Mouse (Mus musculus) cerebellum, adult 11 months (tissue): ENCODE results near the gene Zfp423.
"Not testable (repeated sequence)": the region's sequence is repeated elsewhere in the genome, so short reads cannot be mapped to it uniquely, and the experiment has no call there.

Source experiments
- DNase-seq: peaks from one replicate; pipeline ENCODE4 v3.0.0; 2022

The Zfp423 gene

DNA sequence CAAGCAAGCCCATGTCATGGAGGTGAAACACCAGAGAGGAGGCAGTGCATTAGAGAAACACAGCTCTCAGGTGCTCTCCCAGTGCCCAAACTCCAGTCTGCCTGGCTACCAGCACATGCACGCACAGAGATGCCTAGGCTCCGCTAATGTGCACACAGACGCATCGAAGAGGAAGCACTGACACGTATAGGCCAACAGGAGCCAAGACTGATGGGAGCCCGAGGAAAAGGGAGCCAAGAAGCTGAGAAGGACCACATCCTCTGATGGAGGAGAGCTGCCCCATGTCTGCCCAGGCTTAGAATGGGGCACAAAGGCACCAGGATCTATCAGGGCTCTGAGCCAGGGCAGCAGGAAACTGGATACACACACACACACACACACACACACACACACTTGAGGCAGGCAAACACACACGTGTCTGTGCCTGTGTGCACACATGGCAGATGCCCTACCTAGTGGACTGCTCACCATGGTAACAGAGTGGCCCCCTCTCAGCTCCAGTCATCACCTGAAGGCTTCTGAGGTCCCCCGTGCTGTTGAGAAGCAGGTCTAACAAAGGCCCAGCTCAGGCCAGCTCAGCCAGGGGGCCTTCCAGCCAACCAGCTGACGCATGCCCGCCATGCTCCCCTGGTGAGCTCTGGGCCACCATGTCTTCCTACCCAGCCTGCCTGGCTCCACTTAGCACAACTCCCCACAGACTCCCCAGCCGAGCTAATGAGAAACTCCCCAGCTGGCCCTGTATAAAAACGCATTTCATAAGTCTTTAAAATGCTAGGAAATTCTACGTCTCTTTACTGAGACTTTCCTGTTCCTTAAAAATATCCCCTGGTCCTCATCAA lies 64.0 kb downstream of the Zfp423 start:
- no peak for DNase-seq

- no peak for DNase-seq
These were observed 65.1 kb downstream of the Zfp423 start for GRCm38 (mm10) chr8:87894287-87894686.

DNA sequence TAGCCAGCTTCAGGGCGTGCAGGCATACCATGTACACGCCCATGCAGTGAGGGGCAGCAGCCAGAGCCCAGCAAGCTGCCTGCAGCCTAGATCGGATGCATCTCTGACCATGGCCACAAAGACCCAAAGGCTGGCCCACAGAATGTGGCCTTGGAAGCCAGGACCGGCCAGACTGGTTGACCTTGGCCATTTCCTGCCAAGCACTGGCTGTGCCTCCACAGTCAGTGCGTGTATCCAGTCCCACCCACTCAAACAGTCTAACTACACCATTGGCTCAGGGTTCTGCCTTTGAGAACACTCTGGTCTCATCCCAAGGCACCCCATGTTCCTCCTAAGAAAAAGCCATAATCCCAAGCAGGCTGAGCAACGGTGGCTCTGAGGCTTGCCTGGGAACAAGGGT lies 65.8 kb downstream of the Zfp423 start:
- DNase-seq: no peak

- DNase-seq: no peak
These were observed 66.5 kb downstream of the Zfp423 start for GRCm38 (mm10) chr8:87892891-87893290.

- no peak for DNase-seq
These were observed 67.5 kb downstream of the Zfp423 start for GRCm38 (mm10) chr8:87891884-87892283.

GRCm38 (mm10) chr8:87887956-87888355 lies 71.4 kb downstream of the Zfp423 start:
- no peak for DNase-seq

DNA sequence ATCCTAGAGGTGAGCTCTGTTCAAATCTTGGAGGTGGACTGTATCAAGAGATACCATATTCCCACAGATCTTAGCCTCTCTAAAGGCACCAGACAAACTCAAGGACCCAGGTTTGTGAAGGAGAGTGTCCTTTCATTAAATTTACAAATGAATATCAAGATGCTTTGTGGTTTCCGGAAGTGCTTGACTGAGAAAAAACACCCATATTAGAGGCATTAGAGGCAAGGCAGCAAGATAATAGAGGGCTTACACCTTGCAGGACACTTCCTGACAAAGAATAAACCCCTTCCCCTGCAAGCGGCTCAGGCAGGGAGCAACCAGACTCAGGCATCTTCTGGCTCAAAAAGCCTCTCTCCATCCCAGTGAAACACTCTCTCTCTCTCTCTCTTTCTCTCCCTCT lies 78.3 kb downstream of the Zfp423 start:
- no peak for DNase-seq

- no peak for DNase-seq
These were observed 83.5 kb downstream of the Zfp423 start for GRCm38 (mm10) chr8:87875852-87876251.

DNA sequence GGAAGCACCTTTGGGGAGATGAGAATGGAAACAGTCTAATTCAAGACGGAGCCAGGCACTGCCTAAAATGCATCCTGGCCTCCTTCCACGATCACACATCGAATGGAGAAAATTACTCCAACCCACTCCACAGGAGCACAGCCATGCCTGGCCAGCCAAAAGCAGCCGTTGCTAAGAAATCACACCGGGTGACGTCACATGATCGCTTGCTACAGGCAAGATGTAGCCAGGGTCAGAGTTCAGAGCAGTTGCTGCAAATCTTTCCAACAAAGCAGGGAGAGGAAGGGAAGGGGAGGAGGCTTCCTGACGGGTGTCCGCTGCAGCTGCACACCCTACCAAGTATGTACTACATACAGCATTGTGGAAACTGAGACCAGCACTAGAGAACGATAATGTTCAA lies 83.9 kb downstream of the Zfp423 start:
- DNase-seq: no peak

DNA sequence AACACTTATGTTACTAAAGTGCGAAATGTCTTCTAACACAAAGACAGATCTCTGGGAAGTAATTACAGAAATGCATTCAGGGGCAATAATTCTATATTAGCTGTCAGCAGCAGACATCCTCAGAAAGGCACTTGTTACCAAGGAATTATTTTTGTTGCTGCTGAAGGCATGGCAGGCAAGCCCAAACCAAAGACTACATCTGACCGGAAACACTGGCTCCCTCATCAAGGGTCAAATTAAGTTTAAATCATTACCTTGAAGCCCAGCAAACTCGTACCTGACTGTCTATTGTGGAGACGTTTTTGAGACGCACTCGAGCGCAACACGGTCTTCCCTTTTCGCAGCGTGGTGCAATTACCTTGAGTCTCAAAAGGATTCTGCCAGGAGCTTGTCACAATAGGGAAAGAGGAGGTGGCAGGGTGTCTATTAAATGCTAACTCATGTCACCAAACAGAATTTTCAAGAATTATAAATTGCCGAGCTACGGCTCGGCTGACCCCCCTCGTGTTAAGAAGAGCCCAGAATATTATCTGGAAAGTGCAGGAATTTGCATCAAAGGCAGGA lies 86.3 kb downstream of the Zfp423 start:
- DNase-seq: no peak

- DNase-seq: no peak
These were observed 87.0 kb downstream of the Zfp423 start for GRCm38 (mm10) chr8:87872356-87872930.

DNA sequence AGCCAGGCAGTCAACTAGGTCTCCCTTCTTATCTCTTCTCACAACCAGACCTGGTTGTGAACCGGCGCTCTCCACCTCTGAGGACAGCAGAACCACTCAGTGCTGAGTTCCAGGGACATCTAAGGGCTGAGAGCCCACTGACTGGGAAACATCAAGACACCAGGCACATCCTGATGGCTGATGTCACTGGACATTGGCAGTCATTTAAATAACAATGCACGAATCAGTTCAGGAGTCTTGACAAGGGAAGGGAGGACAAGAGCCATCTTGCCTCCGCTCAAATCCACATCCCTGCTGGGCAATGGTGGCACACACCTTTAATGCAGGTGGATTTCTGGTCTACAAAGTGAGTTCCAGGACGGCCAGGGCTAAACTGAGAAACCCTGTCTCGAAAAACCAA lies 92.8 kb downstream of the Zfp423 start:
- DNase-seq: no peak

- DNase-seq: no peak
These were observed 95.2 kb downstream of the Zfp423 start for GRCm38 (mm10) chr8:87864236-87864635.

GRCm38 (mm10) chr8:87863128-87863527 lies 96.3 kb downstream of the Zfp423 start:
- DNase-seq: no peak

DNA sequence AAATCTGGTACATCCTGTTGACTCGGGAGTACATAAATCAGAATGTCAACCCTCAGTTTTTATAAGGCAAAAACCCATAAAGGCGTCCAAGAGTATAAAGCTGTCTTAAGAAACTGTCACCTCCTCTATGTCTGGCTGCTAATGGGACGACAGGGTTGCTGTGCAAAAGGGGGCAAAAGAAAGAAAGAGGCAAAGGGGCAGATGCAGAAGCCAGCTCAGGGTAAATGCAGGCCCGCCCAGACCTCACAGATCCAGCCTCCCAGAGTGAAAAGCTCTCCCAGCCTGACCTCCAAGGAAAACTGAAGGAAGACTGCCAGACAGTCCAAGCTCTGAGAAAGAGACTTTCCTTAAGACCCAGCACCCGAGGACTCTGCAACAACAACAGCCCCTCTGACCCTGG lies 97.7 kb downstream of the Zfp423 start:
- no peak for DNase-seq

GRCm38 (mm10) chr8:87860905-87861304 lies 98.5 kb downstream of the Zfp423 start:
- DNase-seq: no peak

DNA sequence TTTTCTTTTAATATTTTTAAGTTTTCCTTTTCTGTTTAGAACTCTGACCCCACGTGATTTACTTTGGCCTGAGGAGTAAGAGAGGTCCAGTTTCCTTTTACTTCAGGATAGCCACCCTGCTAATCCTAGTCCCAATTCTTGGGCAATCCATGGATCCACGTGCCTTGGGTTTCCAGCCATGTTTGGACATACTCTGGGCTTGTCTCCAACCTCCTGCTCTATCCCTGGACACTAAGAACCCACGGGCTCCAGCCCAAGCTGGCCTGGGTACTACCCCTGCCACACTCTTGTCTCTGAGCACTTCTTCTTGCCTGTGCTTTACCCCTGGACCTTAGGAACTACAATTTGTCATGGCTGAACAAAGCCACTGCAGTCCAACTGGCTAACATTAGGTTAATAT lies 107.5 kb downstream of the Zfp423 start:
- DNase-seq: no peak

DNA sequence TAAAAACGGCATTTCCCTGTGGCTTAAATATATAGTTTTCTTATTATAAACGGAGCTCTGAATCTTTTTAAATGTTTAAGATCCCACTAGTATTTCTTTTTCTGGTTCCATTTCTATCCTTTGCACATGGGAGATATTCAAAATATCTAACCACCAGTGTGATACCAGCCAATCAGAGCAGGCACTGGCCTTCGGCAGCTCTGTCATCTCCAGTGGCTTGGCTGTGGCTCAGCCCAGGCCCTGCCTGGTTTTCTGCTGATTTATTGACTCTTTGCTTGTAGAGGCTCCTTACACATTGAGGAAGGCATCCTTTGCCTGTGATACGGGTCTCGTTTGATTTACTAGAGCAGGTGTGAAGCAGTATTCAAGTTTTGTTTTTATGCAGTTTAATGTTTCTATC lies 108.0 kb downstream of the Zfp423 start:
- no peak for DNase-seq

DNA sequence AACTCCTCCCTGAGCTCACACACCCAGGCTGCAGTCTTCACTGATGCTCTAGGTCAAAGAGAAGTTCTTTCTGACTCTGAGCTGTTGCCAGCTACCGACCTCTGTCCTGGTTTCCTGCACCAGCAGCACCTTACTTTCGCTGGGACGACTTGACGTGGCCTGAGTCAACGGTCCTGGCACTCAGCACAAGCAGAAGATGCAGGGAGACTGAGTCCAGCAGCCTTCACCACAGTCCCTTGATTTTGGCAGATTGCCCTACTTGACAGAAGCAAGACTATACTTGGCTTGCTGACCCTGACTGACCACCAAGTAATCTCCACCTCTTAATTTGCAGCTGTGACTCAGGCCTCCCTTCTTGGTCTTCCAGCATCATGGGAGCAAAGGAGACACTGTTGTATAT lies 110.6 kb downstream of the Zfp423 start:
- DNase-seq: no peak

GRCm38 (mm10) chr8:87847796-87848195 lies 111.6 kb downstream of the Zfp423 start:
- DNase-seq: peak; percentile 52

GRCm38 (mm10) chr8:87842096-87842495 lies 117.3 kb downstream of the Zfp423 start:
- not testable (repeated sequence) for DNase-seq

DNA sequence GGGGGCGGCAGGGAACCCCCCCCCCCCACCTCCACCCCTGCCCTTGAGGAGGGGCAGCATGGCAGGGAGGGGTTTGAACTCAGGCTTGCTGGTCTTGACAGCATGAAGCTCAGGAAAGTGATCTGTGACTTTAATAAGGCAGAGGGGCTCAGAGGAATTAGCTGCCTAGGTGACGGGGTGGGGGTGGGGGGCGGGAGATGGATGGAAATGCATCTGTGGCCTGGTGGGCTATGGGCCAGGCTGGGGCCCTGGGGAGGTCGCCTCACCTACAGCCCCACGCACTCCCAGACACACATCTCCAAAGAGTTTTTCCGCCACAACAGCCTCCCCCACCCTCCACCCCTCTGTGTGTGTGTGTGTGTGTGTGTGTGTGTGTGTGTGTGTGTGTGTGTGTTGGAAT lies 122.1 kb downstream of the Zfp423 start:
- DNase-seq: no peak

DNA sequence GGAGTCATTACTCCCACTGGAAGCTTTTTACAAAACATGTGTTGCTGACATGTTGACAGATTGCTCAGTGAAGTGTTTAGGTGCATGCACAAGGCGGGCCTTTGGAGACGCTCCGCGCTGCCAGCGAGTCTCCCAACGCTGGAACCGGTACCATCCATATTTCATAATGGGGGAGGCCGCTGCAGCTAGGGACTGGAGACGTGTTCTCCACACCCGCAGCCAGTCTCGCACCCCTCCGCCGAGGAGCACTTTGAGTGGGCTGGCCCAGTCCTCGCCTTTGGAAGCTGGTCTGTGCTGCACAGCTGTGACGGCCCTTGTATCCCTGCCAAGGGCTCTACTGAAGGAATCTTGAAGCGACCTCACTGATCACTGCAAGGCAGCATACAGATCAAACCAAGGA lies 122.5 kb downstream of the Zfp423 start:
- no peak for DNase-seq

DNA sequence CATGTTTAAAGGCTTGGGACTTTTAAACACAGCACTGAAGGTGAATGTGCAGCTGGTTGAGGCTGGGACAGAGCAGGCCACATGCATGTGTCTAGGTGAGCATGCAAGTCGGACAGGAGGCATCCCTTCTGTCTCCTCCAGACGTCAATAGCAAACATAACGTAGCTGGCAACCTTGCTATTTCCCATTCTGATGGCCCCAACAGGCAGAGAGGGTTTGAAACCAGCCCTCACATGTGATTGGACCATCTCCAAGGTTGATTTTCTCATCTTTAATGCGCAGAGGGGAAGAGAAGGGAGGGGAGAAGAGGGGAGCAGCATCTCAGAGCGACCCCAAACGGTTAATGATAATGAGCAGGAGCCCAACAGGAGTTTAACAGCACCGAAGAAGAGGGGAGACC lies 123.5 kb downstream of the Zfp423 start:
- no peak for DNase-seq
